Mouse (Mus musculus): ENCODE measurements around the gene Aen.
A peak's percentile ranks its signal among the peaks of the same experiment; 100 is the strongest.

The Aen gene

GRCm38 (mm10) chr7:78895653-78896333 lies at the start of gene Aen:
Gene Aen, plus strand, starts transcription at chr7:78895854.
- peak; percentile 100 for DNase-seq

- DNase-seq = no peak
Observed at GRCm38 (mm10) chr7:78846066-78846716, 49.5 kb upstream of the Aen start.

GRCm38 (mm10) chr7:78846737-78847434 lies 48.8 kb upstream of the Aen start, which contains the start of gene Det1:
Gene Det1, minus strand, starts transcription at chr7:78847263.
- peak; percentile 93 for DNase-seq

- DNase-seq = no peak
Observed at GRCm38 (mm10) chr7:78854051-78854450, 41.6 kb upstream of the Aen start.

- no peak for DNase-seq
Observed at GRCm38 (mm10) chr7:78855044-78855655, 40.5 kb upstream of the Aen start.

GRCm38 (mm10) chr7:78863796-78864445 lies 31.7 kb upstream of the Aen start:
- DNase-seq = no peak

- no peak for DNase-seq
Observed at GRCm38 (mm10) chr7:78864446-78864802, 31.2 kb upstream of the Aen start.

- DNase-seq = no peak
Observed at GRCm38 (mm10) chr7:78865212-78865949, 30.3 kb upstream of the Aen start.

- DNase-seq = no peak
Observed at GRCm38 (mm10) chr7:78868731-78869130, 26.9 kb upstream of the Aen start.

- DNase-seq = no peak
Observed at GRCm38 (mm10) chr7:78872366-78872765, 23.3 kb upstream of the Aen start.

GRCm38 (mm10) chr7:78872831-78873230 lies 22.8 kb upstream of the Aen start:
- no peak for DNase-seq

GRCm38 (mm10) chr7:78881607-78882468 lies 13.8 kb upstream of the Aen start:
- DNase-seq = no peak

GRCm38 (mm10) chr7:78882469-78882837 lies 13.2 kb upstream of the Aen start:
- DNase-seq = no peak

- no peak for DNase-seq
Observed at GRCm38 (mm10) chr7:78883016-78883725, 12.5 kb upstream of the Aen start.

GRCm38 (mm10) chr7:78883726-78884060 lies 12.0 kb upstream of the Aen start:
- no peak for DNase-seq

GRCm38 (mm10) chr7:78884139-78884538 lies 11.5 kb upstream of the Aen start:
- DNase-seq = no peak

- no peak for DNase-seq
Observed at GRCm38 (mm10) chr7:78885404-78885803, 10.2 kb upstream of the Aen start.

- no peak for DNase-seq
Observed at GRCm38 (mm10) chr7:78886496-78886895, 9.2 kb upstream of the Aen start.

GRCm38 (mm10) chr7:78887431-78887842 lies 8.2 kb upstream of the Aen start:
- no peak for DNase-seq

- DNase-seq = peak; percentile 86
Observed at GRCm38 (mm10) chr7:78890641-78891040, 5.0 kb upstream of the Aen start.

- no peak for DNase-seq
Observed at GRCm38 (mm10) chr7:78893917-78894316, 1.7 kb upstream of the Aen start.

All from liver (tissue).